Mouse (Mus musculus) myocyte (in vitro differentiated cells): ENCODE data around the gene Hvcn1.

ENCODE experiments used
- CEBPB ChIP-seq: IDR thresholded peaks from 2 replicates; pipeline ENCODE4 v1.6.1; 2011; ENCODE audit warnings: mild to moderate bottlenecking, moderate library complexity; ENCODE audit not compliant: poor library complexity, insufficient read depth, severe bottlenecking
- E2F4 ChIP-seq: IDR thresholded peaks from one replicate; pipeline ENCODE4 v1.6.1; 2011; ENCODE audit warnings: mild to moderate bottlenecking, control low read depth, moderate library complexity; ENCODE audit not compliant: insufficient read depth
- MAX ChIP-seq: IDR thresholded peaks from one replicate; pipeline ENCODE4 v1.6.1; 2011; ENCODE audit warnings: low read depth, mild to moderate bottlenecking, control low read depth
- POLR2A ChIP-seq: IDR thresholded peaks from one replicate; pipeline ENCODE4 v1.6.1; 2011; ENCODE audit warnings: low read depth, mild to moderate bottlenecking, control low read depth, moderate library complexity; ENCODE audit not compliant: insufficient read length
- POLR2AphosphoS2 ChIP-seq: IDR thresholded peaks from one replicate; pipeline ENCODE4 v1.6.1; 2011; ENCODE audit warnings: low read depth, control low read depth; ENCODE audit not compliant: insufficient read length
- REST ChIP-seq: IDR thresholded peaks from one replicate; pipeline ENCODE4 v1.6.1; 2011; ENCODE audit warnings: mild to moderate bottlenecking, control low read depth, moderate library complexity; ENCODE audit not compliant: insufficient read depth, insufficient read length
- SRF ChIP-seq: IDR thresholded peaks from one replicate; pipeline ENCODE4 v1.6.1; 2011; ENCODE audit warnings: low read depth; ENCODE audit not compliant: control insufficient read depth, insufficient read length
- TCF12 ChIP-seq: IDR thresholded peaks from one replicate; pipeline ENCODE4 v1.6.1; 2011; ENCODE audit warnings: mild to moderate bottlenecking, control low read depth; ENCODE audit not compliant: poor library complexity, insufficient read depth, severe bottlenecking

DNA sequence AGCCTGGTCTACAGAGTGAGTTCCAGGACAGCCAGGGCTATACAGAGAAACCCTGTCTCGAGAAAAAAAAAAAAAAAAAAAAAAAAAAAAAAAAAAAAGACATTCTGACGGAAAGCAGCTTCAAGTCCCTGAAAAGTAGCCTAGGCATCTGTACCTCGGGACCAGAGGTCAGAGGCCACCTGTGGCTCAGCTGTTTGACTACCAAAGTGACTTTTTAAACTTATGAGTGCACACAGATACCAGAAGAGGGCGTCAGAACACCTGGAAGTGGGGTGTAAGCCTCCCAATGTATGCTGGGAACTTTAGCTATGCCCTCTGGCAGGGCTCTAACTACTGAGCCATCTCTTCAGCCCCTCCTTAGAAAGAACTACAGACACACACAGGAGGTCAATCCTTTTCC, 14.3 kb upstream of the Hvcn1 start:
- TF ChIP-seq E2F4 (no peak), POLR2A (no peak), TCF12 (no peak), REST (no peak), MAX (no peak), POLR2AphosphoS2 (no peak), SRF (no peak), CEBPB (no peak)
